Mouse (Mus musculus): ENCODE measurements at regions not wholly inside any gene's neighbourhood (a gene's known extent, or its start where the extent isn't known, plus 50 kb on each side); places are given as distances from the start of the nearest gene placed in this dataset.

DNA sequence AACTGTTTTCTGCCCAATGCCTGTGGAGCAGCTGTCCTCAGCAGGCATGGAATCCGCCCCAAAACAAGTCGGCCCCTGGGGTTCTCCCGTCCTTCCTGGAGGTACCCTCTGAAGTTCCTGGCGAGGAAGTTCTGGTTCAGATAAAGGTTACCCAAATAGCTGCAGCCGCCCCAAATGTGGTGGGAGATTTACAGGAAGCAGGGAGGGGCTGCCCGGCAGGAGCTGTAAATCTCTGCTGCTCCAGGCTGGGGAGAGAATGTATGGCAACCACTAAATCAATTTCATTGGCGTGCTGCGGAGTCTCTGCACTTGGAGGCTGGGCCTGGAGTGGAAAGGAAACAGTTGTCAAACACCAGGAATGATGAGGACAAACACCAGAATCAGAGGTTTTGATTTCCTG is 107.9 kb upstream of the Mycn start:
- TF ChIP-seq CTCF (IDR thresholded peaks at IDR 0.05) (no peak), EP300 (IDR thresholded peaks at IDR 0.05) (no peak)

Measured in lung, postnatal 0 days (tissue).